Mouse (Mus musculus): ENCODE measurements around the gene Tnn. TPM values are rescaled to one million over a fixed set of nuclear protein-coding genes. Genes with fewer than 3 reads are reported as not detected.

Gene Tnn
- polyA plus RNA-seq (2015; fragmentation: Nextera tagmentation; extraction: Ambion mirVana): 0.08 and 0.44 TPM in 2 replicates

DNA sequence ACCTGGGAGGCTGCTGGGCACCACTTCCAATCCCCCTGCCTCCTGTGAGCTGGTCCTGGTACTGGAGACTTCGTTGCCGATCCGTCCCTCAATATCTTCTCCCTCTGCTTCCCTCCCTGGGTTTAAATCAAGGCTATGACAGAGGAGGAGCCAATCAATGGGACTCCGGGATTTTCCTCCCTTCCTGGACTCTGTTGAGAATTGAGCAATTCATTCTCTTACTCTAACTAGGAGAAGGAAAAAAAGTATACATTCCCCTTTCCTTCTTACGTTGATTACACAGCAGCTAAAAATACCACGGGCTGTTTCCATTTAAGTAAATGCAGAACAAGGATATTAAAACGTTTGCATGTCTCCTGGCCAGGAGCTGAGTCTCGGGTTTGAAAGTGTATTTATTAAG, at the start of gene Tnn:
Gene Tnn, minus strand, starts transcription at position 101 of the 400 bp plus-strand sequence.
- H3K4me2 ChIP-seq (ENCODE audit: low read length): no peak within 1 kb of the TSS
- H3K4me3 ChIP-seq (ENCODE audit: low read length): no peak within 1 kb of the TSS
- no peaks in the 10 kb centered on the region for H3K36me3 ChIP-seq (ENCODE audit: control insufficient read depth, insufficient read depth, low read length)
- H3K27me3 ChIP-seq (replicated peaks; ENCODE audit: control insufficient read depth, insufficient read depth, low read length): no peaks in the 10 kb centered on the region
- 77% methylated on average over 8 of the region's 8 CpGs for WGBS
- no peak within 1 kb of the TSS for H3K9ac ChIP-seq (ENCODE audit: low read depth, low read length)
- no peaks in the 10 kb centered on the region for H3K9me3 ChIP-seq (ENCODE audit: control insufficient read depth, low read length)
- no peaks in the 10 kb centered on the region for H3K4me1 ChIP-seq (ENCODE audit: control insufficient read depth, insufficient read depth, low read depth, low read length)
- ATAC-seq: no peak
- no peak within 1 kb of the TSS for H3K27ac ChIP-seq (ENCODE audit: low read depth, low read length)

DNA sequence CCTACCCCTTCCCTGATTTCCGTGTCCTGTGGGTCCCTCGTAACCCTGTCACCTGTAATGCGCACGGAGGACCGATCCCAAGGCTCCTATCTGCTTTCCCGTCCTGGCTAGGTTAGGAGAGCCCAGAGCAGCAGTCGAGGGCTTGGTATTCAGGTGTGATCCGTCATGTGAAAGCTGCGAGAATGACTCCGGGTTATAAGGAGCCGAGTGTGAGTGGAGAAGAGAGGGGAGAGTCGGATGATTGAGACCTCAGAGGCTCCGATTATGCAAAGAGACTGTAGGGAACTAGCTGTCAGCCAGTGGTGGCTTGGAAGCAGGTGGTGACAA, 41.9 kb upstream of the Tnn start:
- no peak; the same call in 1 of the 2 replicates for ATAC-seq
- Histone ChIP-seq H3K4me1 (ENCODE audit: control insufficient read depth, insufficient read depth, low read depth, low read length) (peaks cover 2% of the 10 kb centered on the region; the same call in 1 of the 2 replicates), H3K27me3 (replicated peaks; ENCODE audit: control insufficient read depth, insufficient read depth, low read length) (no peaks in the 10 kb centered on the region), H3K9ac (ENCODE audit: low read depth, low read length) (peak overlapping the region; percentile 83), H3K4me3 (ENCODE audit: low read length) (peak overlapping the region; percentile 80), H3K36me3 (ENCODE audit: control insufficient read depth, insufficient read depth, low read length) (peaks cover 2% of the 10 kb centered on the region; the same call in 1 of the 2 replicates), H3K27ac (ENCODE audit: low read depth, low read length) (peak overlapping the region; percentile 84), H3K4me2 (ENCODE audit: low read length) (peak overlapping the region; percentile 75), H3K9me3 (ENCODE audit: control insufficient read depth, low read length) (no peaks in the 10 kb centered on the region)
- WGBS: under 1% methylated on average over 13 of the region's 13 CpGs

DNA sequence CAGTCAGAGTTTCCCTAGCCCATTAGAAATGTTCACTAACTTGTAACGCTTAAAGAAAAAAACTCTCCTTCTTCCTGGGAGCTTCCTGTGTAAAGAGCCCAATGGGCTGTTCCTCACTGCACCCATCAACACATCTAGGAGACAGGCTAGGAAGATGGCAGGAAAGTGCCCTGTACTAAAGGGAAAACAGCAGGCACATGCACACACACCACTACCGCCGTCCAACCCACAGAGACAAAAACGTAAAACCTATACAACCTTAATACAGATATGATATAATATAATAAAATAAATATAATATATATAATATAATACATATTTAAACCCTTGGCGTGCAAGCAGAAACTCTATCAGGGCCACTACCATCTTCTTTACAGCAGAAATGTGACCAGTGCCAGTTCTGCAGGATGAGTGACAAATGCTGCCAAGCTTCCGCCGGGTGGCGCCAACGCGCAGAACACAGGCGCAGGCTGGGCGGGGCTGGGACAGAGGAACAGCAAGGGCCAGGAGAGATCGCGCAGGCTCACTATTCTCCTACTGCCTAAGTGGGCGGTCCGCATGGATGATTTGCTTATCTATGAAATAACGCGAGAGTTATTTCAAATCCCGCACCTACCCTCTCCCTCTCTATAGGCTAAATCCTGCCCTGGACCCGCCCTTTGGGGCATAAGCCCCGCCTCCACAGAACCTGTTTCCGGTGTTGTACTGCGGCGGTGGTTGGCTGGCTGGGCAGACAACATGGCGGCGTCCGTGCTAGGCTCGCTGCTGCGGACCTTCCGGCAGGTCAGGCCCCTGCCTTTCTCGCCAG, 41.4 kb upstream of the Tnn start, which contains the start of gene Mrps14:
Gene Mrps14, plus strand, starts transcription at position 687 of the 808 bp plus-strand sequence.
- Histone ChIP-seq H3K9ac (ENCODE audit: low read depth, low read length) (peak within 1 kb of the TSS; percentile 83), H3K4me3 (ENCODE audit: low read length) (peak within 1 kb of the TSS; percentile 80), H3K27me3 (replicated peaks; ENCODE audit: control insufficient read depth, insufficient read depth, low read length) (no peaks in the 10 kb centered on the region), H3K4me1 (ENCODE audit: control insufficient read depth, insufficient read depth, low read depth, low read length) (peaks cover 2% of the 10 kb centered on the region; the same call in 1 of the 2 replicates), H3K36me3 (ENCODE audit: control insufficient read depth, insufficient read depth, low read length) (peaks cover 2% of the 10 kb centered on the region; the same call in 1 of the 2 replicates), H3K27ac (ENCODE audit: low read depth, low read length) (peak within 1 kb of the TSS; percentile 84), H3K4me2 (ENCODE audit: low read length) (peak within 1 kb of the TSS; percentile 75), H3K9me3 (ENCODE audit: control insufficient read depth, low read length) (no peaks in the 10 kb centered on the region)
- WGBS: 7% methylated on average over 31 of the region's 31 CpGs
- ATAC-seq: peak; percentile 100

GRCm38 (mm10) chr1:160184506-160184905, 31.1 kb upstream of the Tnn start:
- no peak overlapping the region for H3K4me3 ChIP-seq (ENCODE audit: low read length)
- H3K27ac ChIP-seq (ENCODE audit: low read depth, low read length): no peak overlapping the region
- no peak overlapping the region for H3K9ac ChIP-seq (ENCODE audit: low read depth, low read length)
- H3K9me3 ChIP-seq (ENCODE audit: control insufficient read depth, low read length): no peaks in the 10 kb centered on the region
- no peaks in the 10 kb centered on the region for H3K27me3 ChIP-seq (replicated peaks; ENCODE audit: control insufficient read depth, insufficient read depth, low read length)
- peak; percentile 94 for ATAC-seq
- 16% methylated on average over 5 of the region's 5 CpGs for WGBS
- H3K4me1 ChIP-seq (ENCODE audit: control insufficient read depth, insufficient read depth, low read depth, low read length): no peaks in the 10 kb centered on the region
- no peak overlapping the region for H3K4me2 ChIP-seq (ENCODE audit: low read length)
- H3K36me3 ChIP-seq (ENCODE audit: control insufficient read depth, insufficient read depth, low read length): no peaks in the 10 kb centered on the region

DNA sequence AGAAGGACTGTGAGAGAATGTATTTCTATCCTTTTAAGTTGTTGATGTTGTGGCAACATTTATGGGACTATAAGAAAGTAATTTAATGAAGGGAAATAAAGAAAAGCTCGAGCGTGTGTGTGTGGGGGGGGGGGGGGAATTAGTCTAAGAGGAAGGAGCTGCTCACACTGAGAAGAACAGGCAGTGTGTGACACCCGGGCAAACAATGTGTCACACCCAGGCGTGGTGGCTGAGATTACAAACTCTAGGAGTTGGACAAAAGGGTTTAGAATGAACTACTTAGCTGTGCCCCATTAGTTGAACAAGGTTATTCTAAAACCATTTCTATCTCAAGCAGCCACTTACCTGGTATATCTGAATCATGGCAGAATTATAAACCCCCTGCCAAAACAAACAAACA, 27.8 kb upstream of the Tnn start:
- H3K27me3 ChIP-seq (replicated peaks; ENCODE audit: control insufficient read depth, insufficient read depth, low read length): no peaks in the 10 kb centered on the region
- no peak overlapping the region for H3K9ac ChIP-seq (ENCODE audit: low read depth, low read length)
- no peak overlapping the region for H3K27ac ChIP-seq (ENCODE audit: low read depth, low read length)
- H3K4me1 ChIP-seq (ENCODE audit: control insufficient read depth, insufficient read depth, low read depth, low read length): no peaks in the 10 kb centered on the region
- no peaks in the 10 kb centered on the region for H3K36me3 ChIP-seq (ENCODE audit: control insufficient read depth, insufficient read depth, low read length)
- ATAC-seq: no peak
- 80% methylated on average over 4 of the region's 4 CpGs for WGBS
- H3K4me3 ChIP-seq (ENCODE audit: low read length): no peak overlapping the region
- no peak overlapping the region for H3K4me2 ChIP-seq (ENCODE audit: low read length)
- H3K9me3 ChIP-seq (ENCODE audit: control insufficient read depth, low read length): no peaks in the 10 kb centered on the region

DNA sequence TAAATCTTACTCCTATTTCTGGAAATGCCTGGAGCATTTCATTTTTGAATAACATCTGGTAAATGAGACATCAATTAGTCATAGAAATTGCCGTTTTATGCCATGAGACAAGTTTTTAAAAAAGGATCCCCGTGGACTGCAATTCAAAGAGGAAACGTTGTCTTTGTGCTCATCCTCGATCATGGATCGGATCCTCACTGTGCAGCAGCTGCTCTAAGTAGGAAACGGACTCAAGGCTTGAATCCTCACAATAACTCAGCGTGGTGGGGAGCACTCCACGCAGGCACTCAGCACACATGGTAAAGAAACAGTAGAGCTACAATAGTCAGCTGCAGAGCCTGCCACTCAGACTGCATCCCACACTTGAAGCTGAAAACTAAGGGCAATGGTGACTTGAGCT, 23.5 kb upstream of the Tnn start:
- no peak overlapping the region for H3K4me3 ChIP-seq (ENCODE audit: low read length)
- H3K36me3 ChIP-seq (ENCODE audit: control insufficient read depth, insufficient read depth, low read length): no peaks in the 10 kb centered on the region
- H3K27ac ChIP-seq (ENCODE audit: low read depth, low read length): no peak overlapping the region
- no peak for ATAC-seq
- no peak overlapping the region for H3K4me2 ChIP-seq (ENCODE audit: low read length)
- no peaks in the 10 kb centered on the region for H3K9me3 ChIP-seq (ENCODE audit: control insufficient read depth, low read length)
- no peak overlapping the region for H3K9ac ChIP-seq (ENCODE audit: low read depth, low read length)
- no peaks in the 10 kb centered on the region for H3K27me3 ChIP-seq (replicated peaks; ENCODE audit: control insufficient read depth, insufficient read depth, low read length)
- WGBS: 54% methylated on average over 8 of the region's 8 CpGs
- no peaks in the 10 kb centered on the region for H3K4me1 ChIP-seq (ENCODE audit: control insufficient read depth, insufficient read depth, low read depth, low read length)

- Histone ChIP-seq H3K9me3 (ENCODE audit: control insufficient read depth, low read length) (no peaks in the 10 kb centered on the region), H3K9ac (ENCODE audit: low read depth, low read length) (no peak overlapping the region), H3K4me1 (ENCODE audit: control insufficient read depth, insufficient read depth, low read depth, low read length) (no peaks in the 10 kb centered on the region), H3K4me2 (ENCODE audit: low read length) (no peak overlapping the region), H3K27me3 (replicated peaks; ENCODE audit: control insufficient read depth, insufficient read depth, low read length) (no peaks in the 10 kb centered on the region), H3K36me3 (ENCODE audit: control insufficient read depth, insufficient read depth, low read length) (no peaks in the 10 kb centered on the region), H3K4me3 (ENCODE audit: low read length) (no peak overlapping the region), H3K27ac (ENCODE audit: low read depth, low read length) (no peak overlapping the region)
- 69% methylated on average over 3 of the region's 5 CpGs for WGBS
- ATAC-seq: no peak
Measured at GRCm38 (mm10) chr1:160166600-160166999, 13.2 kb upstream of the Tnn start.

DNA sequence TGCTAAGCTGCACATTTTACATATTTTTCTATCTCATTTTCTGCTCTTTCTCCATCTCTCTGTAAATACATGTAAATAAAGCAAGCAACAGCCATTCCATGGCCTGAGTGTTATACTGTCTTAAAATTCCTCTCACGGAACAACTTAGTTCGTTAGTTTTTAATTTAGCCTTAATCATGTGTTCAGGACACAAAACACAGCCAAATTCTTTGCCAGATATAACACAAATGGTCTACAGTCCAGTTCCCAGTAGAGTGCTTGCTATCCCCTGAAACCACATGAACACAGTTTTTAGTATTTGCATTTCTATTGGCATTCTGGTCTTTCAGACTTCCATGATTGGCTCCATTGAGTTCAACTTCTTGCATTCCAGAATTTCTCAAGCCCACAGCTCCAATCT, 4.8 kb upstream of the Tnn start:
- H3K4me2 ChIP-seq (ENCODE audit: low read length): no peak overlapping the region
- no peaks in the 10 kb centered on the region for H3K36me3 ChIP-seq (ENCODE audit: control insufficient read depth, insufficient read depth, low read length)
- no peaks in the 10 kb centered on the region for H3K9me3 ChIP-seq (ENCODE audit: control insufficient read depth, low read length)
- ATAC-seq: no peak
- H3K27me3 ChIP-seq (replicated peaks; ENCODE audit: control insufficient read depth, insufficient read depth, low read length): no peaks in the 10 kb centered on the region
- no peak overlapping the region for H3K9ac ChIP-seq (ENCODE audit: low read depth, low read length)
- WGBS: 93% methylated on average over 2 of the region's 2 CpGs
- no peaks in the 10 kb centered on the region for H3K4me1 ChIP-seq (ENCODE audit: control insufficient read depth, insufficient read depth, low read depth, low read length)
- no peak overlapping the region for H3K4me3 ChIP-seq (ENCODE audit: low read length)
- H3K27ac ChIP-seq (ENCODE audit: low read depth, low read length): no peak overlapping the region

DNA sequence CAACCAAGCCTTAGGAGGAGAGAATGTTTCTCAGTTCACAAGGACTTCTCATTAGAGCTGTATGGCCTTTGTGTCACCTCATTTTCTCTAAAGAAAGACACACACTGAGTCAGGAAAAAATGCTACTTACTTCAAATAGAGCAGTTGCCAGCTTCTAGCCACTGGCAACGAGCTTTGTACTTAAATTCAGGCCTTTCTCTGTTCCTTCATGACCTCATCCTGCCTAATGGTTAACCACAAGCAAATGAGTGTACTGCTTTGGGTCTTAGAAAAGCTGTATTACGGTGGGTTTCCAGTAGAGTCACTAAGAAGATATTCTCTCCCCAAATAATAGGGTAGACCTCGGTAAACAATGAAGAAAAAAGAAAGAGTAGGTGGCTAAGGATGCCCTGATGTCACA, 2.7 kb downstream of the Tnn start:
- Histone ChIP-seq H3K4me1 (ENCODE audit: control insufficient read depth, insufficient read depth, low read depth, low read length) (no peaks in the 10 kb centered on the region), H3K9ac (ENCODE audit: low read depth, low read length) (no peak overlapping the region), H3K4me3 (ENCODE audit: low read length) (no peak overlapping the region), H3K36me3 (ENCODE audit: control insufficient read depth, insufficient read depth, low read length) (no peaks in the 10 kb centered on the region), H3K9me3 (ENCODE audit: control insufficient read depth, low read length) (no peaks in the 10 kb centered on the region), H3K4me2 (ENCODE audit: low read length) (no peak overlapping the region), H3K27me3 (replicated peaks; ENCODE audit: control insufficient read depth, insufficient read depth, low read length) (no peaks in the 10 kb centered on the region), H3K27ac (ENCODE audit: low read depth, low read length) (no peak overlapping the region)
- WGBS: 71% methylated on average over 3 of the region's 3 CpGs
- ATAC-seq: no peak
